Mouse (Mus musculus): Measurements from ENCODE around the gene B4galnt3.

- TF ChIP-seq CTCF (IDR thresholded peaks at IDR 0.05; ENCODE audit: control insufficient read depth, insufficient read depth, insufficient read length) (no peak), USF1 (IDR thresholded peaks at IDR 0.05; ENCODE audit: low read depth) (no peak), MAX (IDR thresholded peaks at IDR 0.05) (no peak), CEBPB (IDR thresholded peaks at IDR 0.05; ENCODE audit: low read depth) (no peak), MYOG (IDR thresholded peaks at IDR 0.05; ENCODE audit: control insufficient read depth, extremely low read depth, insufficient read length) (no peak), MYOD1 (IDR thresholded peaks at IDR 0.05; ENCODE audit: control insufficient read depth, insufficient read length, low read depth) (no peak)
These were observed 110.6 kb downstream of the B4galnt3 start for GRCm38 (mm10) chr6:120183771-120184170.

All from C2C12 (cell line).